Mouse (Mus musculus) testis, adult 2 months (tissue): ENCODE results near the gene Aig1. TPM values are rescaled to one million over a fixed set of nuclear protein-coding genes. Genes with fewer than 3 reads are reported as not detected.

Experiments used
- H3K27ac ChIP-seq: fragments of 200-500 bp; 2 replicates; pipeline ENCODE4 v1.5.1; 2012; ENCODE audit warnings: low read depth, low read length; ENCODE audit not compliant: control insufficient read depth, insufficient read depth
- H3K27me3 ChIP-seq: fragments of 200-500 bp; 2 replicates; pipeline ENCODE4 v1.6.1; 2012; ENCODE audit warnings: mild to moderate bottlenecking, low read length, moderate library complexity; ENCODE audit not compliant: control insufficient read depth, insufficient read depth
- H3K36me3 ChIP-seq: fragments of 200-500 bp; 2 replicates; pipeline ENCODE4 v1.6.1; 2012; ENCODE audit warnings: mild to moderate bottlenecking, low read length; ENCODE audit not compliant: control insufficient read depth, insufficient read depth
- H3K4me1 ChIP-seq: fragments of 200-500 bp; 2 replicates; pipeline ENCODE4 v1.6.1; 2012; ENCODE audit warnings: low read length; ENCODE audit not compliant: control insufficient read depth, insufficient read depth
- H3K4me3 ChIP-seq: fragments of 200-500 bp; 2 replicates; pipeline ENCODE4 v1.5.1; 2012; ENCODE audit warnings: low read depth, mild to moderate bottlenecking, low read length, moderate library complexity, mixed read lengths; ENCODE audit not compliant: control insufficient read depth
- CTCF ChIP-seq: fragments of 200-500 bp; IDR thresholded peaks from 2 replicates; pipeline ENCODE4 v1.5.1; 2012; ENCODE audit warnings: low read depth, mild to moderate bottlenecking, inconsistent platforms, low read length, moderate library complexity; ENCODE audit not compliant: control insufficient read depth, insufficient read depth, insufficient replicate concordance
- POLR2A ChIP-seq: fragments of 200-500 bp; IDR thresholded peaks from 2 replicates; pipeline ENCODE4 v1.6.1; 2012; ENCODE audit warnings: low read depth, mild to moderate bottlenecking, inconsistent platforms, low read length, moderate library complexity; ENCODE audit not compliant: control insufficient read depth
- polyA plus RNA-seq: library from polyadenylated mRNA; depleted of rRNA; stranded (reverse); fragments of >200 nt; gene quantifications from 2 replicates; pipeline ENCODE4 v1.2.3, GENCODE M21; 2012

Aig1 gene
- polyA plus RNA-seq, 1 experiment, result 2.4 TPM

- TF ChIP-seq POLR2A, result no peak
- no peak for TF ChIP-seq CTCF
- Histone ChIP-seq H3K4me3 (no peak overlapping the region), H3K4me1 (no peaks in the 10 kb centered on the region), H3K36me3 (no peaks in the 10 kb centered on the region), H3K27me3 (no peaks in the 10 kb centered on the region), H3K27ac (no peak overlapping the region)
These were observed 153.9 kb downstream of the Aig1 start for GRCm38 (mm10) chr10:13714920-13715293.

- no peak for TF ChIP-seq CTCF
- TF ChIP-seq POLR2A, result no peak
These were observed 154.4 kb downstream of the Aig1 start for GRCm38 (mm10) chr10:13714199-13714919.

GRCm38 (mm10) chr10:13713711-13714110 is 155.1 kb downstream of the Aig1 start:
- no peak overlapping the region for H3K27ac ChIP-seq
- H3K4me1 ChIP-seq, result no peaks in the 10 kb centered on the region
- TF ChIP-seq POLR2A (no peak), CTCF (no peak)
- no peak overlapping the region for H3K4me3 ChIP-seq
- no peaks in the 10 kb centered on the region for H3K36me3 ChIP-seq
- no peaks in the 10 kb centered on the region for H3K27me3 ChIP-seq

More at GRCm38 (mm10) chr10:13714199-13714919, 154.4 kb downstream of the Aig1 start:
- no peaks in the 10 kb centered on the region for H3K4me1 ChIP-seq
- H3K27ac ChIP-seq, result no peak overlapping the region
- no peaks in the 10 kb centered on the region for H3K36me3 ChIP-seq
- H3K4me3 ChIP-seq, result no peak overlapping the region
- no peaks in the 10 kb centered on the region for H3K27me3 ChIP-seq

- H3K4me1 ChIP-seq, result no peaks in the 10 kb centered on the region
- TF ChIP-seq CTCF, result no peak
- no peak for TF ChIP-seq POLR2A
- no peak overlapping the region for H3K4me3 ChIP-seq
- H3K36me3 ChIP-seq, result no peaks in the 10 kb centered on the region
- no peak overlapping the region for H3K27ac ChIP-seq
- H3K27me3 ChIP-seq, result no peaks in the 10 kb centered on the region
These were observed 155.7 kb downstream of the Aig1 start for GRCm38 (mm10) chr10:13713116-13713515.

- no peak for TF ChIP-seq CTCF
- no peaks in the 10 kb centered on the region for H3K27me3 ChIP-seq
- no peaks in the 10 kb centered on the region for H3K4me1 ChIP-seq
- H3K27ac ChIP-seq, result no peak overlapping the region
- no peaks in the 10 kb centered on the region for H3K36me3 ChIP-seq
- no peak overlapping the region for H3K4me3 ChIP-seq
These were observed 157.4 kb downstream of the Aig1 start for GRCm38 (mm10) chr10:13711281-13711829.

- H3K4me3 ChIP-seq, result no peak overlapping the region
- TF ChIP-seq CTCF (no peak), POLR2A (no peak)
- H3K36me3 ChIP-seq, result no peaks in the 10 kb centered on the region
- H3K27me3 ChIP-seq, result no peaks in the 10 kb centered on the region
- no peak overlapping the region for H3K27ac ChIP-seq
- H3K4me1 ChIP-seq, result no peaks in the 10 kb centered on the region
These were observed 163.0 kb downstream of the Aig1 start for GRCm38 (mm10) chr10:13705771-13706170.

GRCm38 (mm10) chr10:13702688-13703087 is 166.1 kb downstream of the Aig1 start:
- H3K27me3 ChIP-seq, result no peaks in the 10 kb centered on the region
- H3K4me1 ChIP-seq, result no peaks in the 10 kb centered on the region
- no peaks in the 10 kb centered on the region for H3K36me3 ChIP-seq
- H3K27ac ChIP-seq, result no peak overlapping the region
- H3K4me3 ChIP-seq, result no peak overlapping the region
- TF ChIP-seq POLR2A (no peak), CTCF (no peak)
